Mouse (Mus musculus): ENCODE measurements around the gene Iqub. TPM values are rescaled to one million over a fixed set of nuclear protein-coding genes. Genes with fewer than 3 reads are reported as not detected.

The Iqub gene
- polyA plus RNA-seq, 1 experiment from 2014 or later: 2.8 TPM

DNA sequence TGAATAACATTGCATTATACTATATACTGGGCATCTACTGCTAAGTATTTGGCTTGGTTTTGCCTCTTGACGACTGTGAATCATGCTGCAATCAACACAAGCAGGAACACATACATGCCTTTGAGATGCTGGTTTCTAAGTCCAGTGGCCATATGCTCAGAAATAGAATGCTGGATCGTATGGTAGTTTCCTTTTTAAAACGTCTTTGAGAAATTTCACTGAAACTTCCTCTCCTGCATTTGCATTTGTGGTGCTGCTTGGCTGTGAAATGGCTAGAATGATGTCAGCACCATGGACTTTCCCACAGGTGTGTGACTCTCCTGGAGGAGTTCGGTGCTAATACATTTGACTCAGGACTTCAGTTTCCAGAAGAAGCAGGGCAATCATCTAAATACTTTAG, 25.2 kb upstream of the Iqub start:
- 72% methylated on average over 4 of the region's 4 CpGs for WGBS
- Histone ChIP-seq H3K27me3 (replicated peaks; ENCODE audit: control insufficient read depth, insufficient read depth, low read length) (no peaks in the 10 kb centered on the region), H3K4me3 (ENCODE audit: low read length) (no peak overlapping the region), H3K36me3 (ENCODE audit: control insufficient read depth, insufficient read depth, low read length) (no peaks in the 10 kb centered on the region), H3K9ac (ENCODE audit: low read depth, low read length) (no peak overlapping the region), H3K27ac (ENCODE audit: low read depth, low read length) (no peak overlapping the region), H3K9me3 (ENCODE audit: control insufficient read depth, low read length) (no peaks in the 10 kb centered on the region), H3K4me2 (ENCODE audit: low read length) (no peak overlapping the region), H3K4me1 (ENCODE audit: control insufficient read depth, insufficient read depth, low read depth, low read length) (no peaks in the 10 kb centered on the region)
- ATAC-seq: no peak

DNA sequence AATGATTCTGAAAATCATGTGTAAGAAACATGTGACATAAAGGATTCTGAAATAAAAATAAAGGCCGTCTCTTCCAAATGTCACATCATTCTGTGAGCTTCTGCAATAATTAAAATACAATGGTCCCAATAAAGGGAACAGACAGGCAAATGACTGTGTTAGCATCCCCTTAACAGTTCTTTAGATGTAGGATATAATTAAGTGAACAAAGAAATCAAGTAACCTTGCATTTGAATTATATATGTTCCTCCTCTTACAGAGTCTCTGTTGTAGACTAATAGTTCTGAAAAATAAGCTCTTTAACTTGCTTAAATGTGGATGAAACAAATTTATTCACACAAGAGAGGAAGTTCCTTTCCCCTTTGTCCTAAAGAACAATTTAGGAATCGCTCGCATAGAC, 23.6 kb upstream of the Iqub start:
- no peak overlapping the region for H3K4me3 ChIP-seq (ENCODE audit: low read length)
- ATAC-seq: no peak
- 89% methylated on average over 3 of the region's 3 CpGs for WGBS
- H3K4me1 ChIP-seq (ENCODE audit: control insufficient read depth, insufficient read depth, low read depth, low read length): no peaks in the 10 kb centered on the region
- H3K36me3 ChIP-seq (ENCODE audit: control insufficient read depth, insufficient read depth, low read length): no peaks in the 10 kb centered on the region
- no peak overlapping the region for H3K4me2 ChIP-seq (ENCODE audit: low read length)
- H3K27ac ChIP-seq (ENCODE audit: low read depth, low read length): no peak overlapping the region
- no peaks in the 10 kb centered on the region for H3K9me3 ChIP-seq (ENCODE audit: control insufficient read depth, low read length)
- no peak overlapping the region for H3K9ac ChIP-seq (ENCODE audit: low read depth, low read length)
- H3K27me3 ChIP-seq (replicated peaks; ENCODE audit: control insufficient read depth, insufficient read depth, low read length): no peaks in the 10 kb centered on the region

DNA sequence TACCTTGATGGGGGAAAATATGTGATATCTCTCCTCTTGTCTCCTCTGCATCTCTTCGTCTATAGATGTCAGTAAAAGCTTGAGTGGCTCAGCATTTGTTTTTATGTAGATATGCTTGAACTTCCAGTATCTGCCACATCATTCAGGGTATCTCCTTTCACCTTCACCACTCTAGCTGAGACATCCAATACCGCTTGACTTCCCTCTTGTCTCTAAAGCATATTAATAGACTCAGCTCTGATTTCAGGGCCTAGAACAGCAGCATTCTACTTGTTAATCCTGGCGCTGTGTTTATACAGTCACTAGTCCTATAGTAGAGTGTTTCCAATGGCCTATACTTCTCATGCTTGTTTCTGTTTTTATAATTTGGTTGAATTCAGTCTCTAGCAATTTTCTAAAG, 17.9 kb upstream of the Iqub start:
- Histone ChIP-seq H3K36me3 (ENCODE audit: control insufficient read depth, insufficient read depth, low read length) (no peaks in the 10 kb centered on the region), H3K9me3 (ENCODE audit: control insufficient read depth, low read length) (no peaks in the 10 kb centered on the region), H3K9ac (ENCODE audit: low read depth, low read length) (no peak overlapping the region), H3K4me2 (ENCODE audit: low read length) (no peak overlapping the region), H3K27ac (ENCODE audit: low read depth, low read length) (no peak overlapping the region), H3K27me3 (replicated peaks; ENCODE audit: control insufficient read depth, insufficient read depth, low read length) (no peaks in the 10 kb centered on the region), H3K4me3 (ENCODE audit: low read length) (no peak overlapping the region), H3K4me1 (ENCODE audit: control insufficient read depth, insufficient read depth, low read depth, low read length) (peaks cover 6% of the 10 kb centered on the region)
- 86% methylated on average over 3 of the region's 3 CpGs for WGBS
- no peak for ATAC-seq

DNA sequence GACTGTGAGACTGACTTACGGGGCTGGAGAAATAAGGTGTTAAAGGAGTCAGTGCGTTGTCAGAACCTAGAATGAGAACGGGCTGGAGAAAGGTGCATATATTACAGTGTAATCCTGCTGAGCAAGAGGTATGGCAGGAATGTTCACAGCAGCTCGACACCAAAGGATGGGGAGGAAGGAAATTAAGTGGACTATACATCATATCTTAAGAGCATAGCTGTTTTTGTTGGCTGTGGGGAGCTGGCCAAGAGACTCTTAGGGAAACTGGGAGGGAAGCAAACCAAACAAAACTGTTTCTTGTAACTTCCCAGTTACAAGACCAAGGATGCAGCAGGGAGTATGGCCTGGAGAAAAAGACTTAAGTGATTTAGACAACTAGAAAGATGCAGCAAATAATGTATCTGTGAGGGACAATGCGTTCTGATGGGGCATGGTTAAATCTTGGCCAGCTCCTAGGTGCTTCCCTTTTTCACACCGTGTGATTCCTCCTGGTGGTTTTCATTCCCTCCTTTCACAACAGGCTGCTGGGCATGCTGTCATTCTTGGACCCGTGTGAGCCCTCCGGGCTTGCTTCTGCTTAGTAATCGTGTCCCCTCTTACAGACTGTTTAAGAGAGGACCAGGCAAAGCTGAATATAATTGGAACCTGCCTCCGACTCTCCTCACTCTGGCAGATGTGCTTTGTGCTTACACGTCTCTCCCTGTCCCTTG, 16.0 kb upstream of the Iqub start:
- Histone ChIP-seq H3K9me3 (ENCODE audit: control insufficient read depth, low read length) (no peaks in the 10 kb centered on the region), H3K4me2 (ENCODE audit: low read length) (peak overlapping the region; percentile 48), H3K4me1 (ENCODE audit: control insufficient read depth, insufficient read depth, low read depth, low read length) (peaks cover 12% of the 10 kb centered on the region), H3K9ac (ENCODE audit: low read depth, low read length) (peak overlapping the region; percentile 17; the same call in 1 of the 2 replicates), H3K36me3 (ENCODE audit: control insufficient read depth, insufficient read depth, low read length) (no peaks in the 10 kb centered on the region), H3K4me3 (ENCODE audit: low read length) (no peak overlapping the region), H3K27me3 (replicated peaks; ENCODE audit: control insufficient read depth, insufficient read depth, low read length) (no peaks in the 10 kb centered on the region), H3K27ac (ENCODE audit: low read depth, low read length) (no peak overlapping the region)
- no peak for ATAC-seq
- 56% methylated on average over 11 of the region's 11 CpGs for WGBS

GRCm38 (mm10) chr6:24530166-24530565, 15.3 kb upstream of the Iqub start:
- no peaks in the 10 kb centered on the region for H3K27me3 ChIP-seq (replicated peaks; ENCODE audit: control insufficient read depth, insufficient read depth, low read length)
- no peak overlapping the region for H3K9ac ChIP-seq (ENCODE audit: low read depth, low read length)
- no peak overlapping the region for H3K4me3 ChIP-seq (ENCODE audit: low read length)
- WGBS: 22% methylated on average over 4 of the region's 4 CpGs
- H3K9me3 ChIP-seq (ENCODE audit: control insufficient read depth, low read length): no peaks in the 10 kb centered on the region
- peak overlapping the region; percentile 48 for H3K4me2 ChIP-seq (ENCODE audit: low read length)
- ATAC-seq: no peak
- peaks cover 13% of the 10 kb centered on the region for H3K4me1 ChIP-seq (ENCODE audit: control insufficient read depth, insufficient read depth, low read depth, low read length)
- no peaks in the 10 kb centered on the region for H3K36me3 ChIP-seq (ENCODE audit: control insufficient read depth, insufficient read depth, low read length)
- no peak overlapping the region for H3K27ac ChIP-seq (ENCODE audit: low read depth, low read length)

DNA sequence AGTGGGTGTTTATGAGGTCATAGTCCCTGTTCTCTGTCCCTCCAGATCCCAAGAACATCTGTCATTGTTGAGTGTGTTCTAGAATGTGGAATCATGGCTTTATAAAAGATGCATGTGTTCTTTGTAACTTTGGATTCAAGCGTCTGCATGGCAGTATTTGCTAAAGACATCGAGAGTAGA, 13.1 kb upstream of the Iqub start, which contains the start of gene Asb15:
Asb15 (plus strand) TSS at position 81 of the 180 bp plus-strand sequence.
- WGBS: 50% methylated on average over 2 of the region's 2 CpGs
- Histone ChIP-seq H3K27ac (ENCODE audit: low read depth, low read length) (peak within 1 kb of the TSS; percentile 73), H3K27me3 (replicated peaks; ENCODE audit: control insufficient read depth, insufficient read depth, low read length) (no peaks in the 10 kb centered on the region), H3K36me3 (ENCODE audit: control insufficient read depth, insufficient read depth, low read length) (no peaks in the 10 kb centered on the region), H3K9ac (ENCODE audit: low read depth, low read length) (peak within 1 kb of the TSS; percentile 78), H3K4me2 (ENCODE audit: low read length) (peak within 1 kb of the TSS; percentile 69), H3K4me3 (ENCODE audit: low read length) (peak within 1 kb of the TSS; percentile 74), H3K9me3 (ENCODE audit: control insufficient read depth, low read length) (no peaks in the 10 kb centered on the region), H3K4me1 (ENCODE audit: control insufficient read depth, insufficient read depth, low read depth, low read length) (peaks cover 13% of the 10 kb centered on the region)
- no peak for ATAC-seq

- peak within 1 kb of the TSS; percentile 69 for H3K4me2 ChIP-seq (ENCODE audit: low read length)
- H3K9ac ChIP-seq (ENCODE audit: low read depth, low read length): peak within 1 kb of the TSS; percentile 78
- H3K36me3 ChIP-seq (ENCODE audit: control insufficient read depth, insufficient read depth, low read length): no peaks in the 10 kb centered on the region; the same call in 1 of the 2 replicates
- H3K27ac ChIP-seq (ENCODE audit: low read depth, low read length): peak within 1 kb of the TSS; percentile 73
- H3K27me3 ChIP-seq (replicated peaks; ENCODE audit: control insufficient read depth, insufficient read depth, low read length): no peaks in the 10 kb centered on the region
- no peaks in the 10 kb centered on the region for H3K9me3 ChIP-seq (ENCODE audit: control insufficient read depth, low read length)
- peak; percentile 98 for ATAC-seq
- under 1% methylated on average over 52 of the region's 53 CpGs for WGBS
- H3K4me3 ChIP-seq (ENCODE audit: low read length): peak within 1 kb of the TSS; percentile 74
- peaks cover 13% of the 10 kb centered on the region for H3K4me1 ChIP-seq (ENCODE audit: control insufficient read depth, insufficient read depth, low read depth, low read length)
These were observed 12.5 kb upstream of the Iqub start, which contains the start of gene Ndufa5 for GRCm38 (mm10) chr6:24527155-24528063. Gene Ndufa5, minus strand, starts transcription at chr6:24528013.

DNA sequence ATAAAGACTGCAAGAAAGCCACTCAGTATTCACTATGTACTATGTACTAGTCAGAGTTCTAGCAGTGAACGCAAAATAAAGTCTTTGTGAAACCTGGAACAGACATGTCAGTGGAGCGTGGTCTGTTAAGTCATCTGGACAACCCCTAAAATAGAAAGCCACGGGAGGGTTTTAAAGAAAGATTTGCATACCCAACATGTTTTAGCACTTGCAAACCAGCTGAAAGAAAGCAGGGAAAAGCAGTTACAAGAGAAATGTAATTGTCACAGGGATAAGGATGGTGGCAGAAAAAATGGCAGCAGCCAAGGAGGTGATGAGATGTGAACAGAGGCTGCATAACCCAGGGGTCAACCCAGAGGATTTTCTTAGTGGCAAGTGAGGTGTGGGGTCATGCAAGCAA, 10.8 kb upstream of the Iqub start:
- Histone ChIP-seq H3K4me1 (ENCODE audit: control insufficient read depth, insufficient read depth, low read depth, low read length) (peaks cover 13% of the 10 kb centered on the region), H3K9me3 (ENCODE audit: control insufficient read depth, low read length) (no peaks in the 10 kb centered on the region), H3K9ac (ENCODE audit: low read depth, low read length) (no peak overlapping the region), H3K4me2 (ENCODE audit: low read length) (no peak overlapping the region; the same call in 1 of the 2 replicates), H3K27me3 (replicated peaks; ENCODE audit: control insufficient read depth, insufficient read depth, low read length) (no peaks in the 10 kb centered on the region), H3K4me3 (ENCODE audit: low read length) (no peak overlapping the region), H3K36me3 (ENCODE audit: control insufficient read depth, insufficient read depth, low read length) (peaks cover 5% of the 10 kb centered on the region; the same call in 1 of the 2 replicates), H3K27ac (ENCODE audit: low read depth, low read length) (no peak overlapping the region)
- 83% methylated on average over 3 of the region's 3 CpGs for WGBS
- no peak for ATAC-seq

DNA sequence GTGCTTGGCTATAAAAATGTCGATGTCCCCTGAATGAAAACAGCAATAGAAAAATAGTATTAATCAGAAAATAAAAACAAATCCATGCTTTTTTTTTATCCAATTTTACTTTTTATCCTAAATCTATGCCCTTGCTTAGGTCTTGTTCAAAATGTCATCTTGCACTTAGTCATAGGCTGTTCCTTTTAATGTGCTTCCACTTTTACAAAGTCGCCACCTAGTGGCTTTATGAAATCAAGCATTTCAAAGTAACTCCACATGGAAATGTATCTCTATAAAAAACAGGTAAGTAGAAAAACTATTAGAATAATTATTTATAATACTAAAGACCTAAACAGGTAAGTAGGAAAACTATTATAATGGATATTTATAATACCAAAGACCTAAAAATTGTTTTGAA, 1.3 kb upstream of the Iqub start:
- no peaks in the 10 kb centered on the region for H3K9me3 ChIP-seq (ENCODE audit: control insufficient read depth, low read length)
- ATAC-seq: peak; percentile 66
- peaks cover 7% of the 10 kb centered on the region for H3K4me1 ChIP-seq (ENCODE audit: control insufficient read depth, insufficient read depth, low read depth, low read length)
- H3K27ac ChIP-seq (ENCODE audit: low read depth, low read length): no peak overlapping the region
- peaks cover 12% of the 10 kb centered on the region for H3K36me3 ChIP-seq (ENCODE audit: control insufficient read depth, insufficient read depth, low read length)
- H3K4me3 ChIP-seq (ENCODE audit: low read length): no peak overlapping the region
- no peak overlapping the region for H3K9ac ChIP-seq (ENCODE audit: low read depth, low read length)
- no peak overlapping the region for H3K4me2 ChIP-seq (ENCODE audit: low read length)
- WGBS: 49% methylated on average over 2 of the region's 2 CpGs
- no peaks in the 10 kb centered on the region for H3K27me3 ChIP-seq (replicated peaks; ENCODE audit: control insufficient read depth, insufficient read depth, low read length)

Data from hindbrain, embryonic 16.5 days (tissue).